Mouse (Mus musculus): ENCODE data around the gene Adamts3.

Gene Adamts3

GRCm38 (mm10) chr5:89816610-89817009 is 66.5 kb downstream of the Adamts3 start:
- no peak for DNase-seq (ENCODE audit: low spot score in 2 of 2)

- DNase-seq (ENCODE audit: low spot score in 2 of 2): no peak
Measured at GRCm38 (mm10) chr5:89814552-89814951, 68.6 kb downstream of the Adamts3 start.

- no peak for DNase-seq (ENCODE audit: low spot score in 2 of 2)
Measured at GRCm38 (mm10) chr5:89800181-89800816, 82.8 kb downstream of the Adamts3 start.

- no peak for DNase-seq (ENCODE audit: low spot score in 2 of 2)
Measured at GRCm38 (mm10) chr5:89793706-89794105, 89.4 kb downstream of the Adamts3 start.

- DNase-seq (ENCODE audit: low spot score in 2 of 2): no peak
Measured at GRCm38 (mm10) chr5:89784635-89785034, 98.5 kb downstream of the Adamts3 start.

- DNase-seq (ENCODE audit: low spot score in 2 of 2): no peak
Measured at GRCm38 (mm10) chr5:89779823-89780222, 103.3 kb downstream of the Adamts3 start.

GRCm38 (mm10) chr5:89778610-89779009 is 104.5 kb downstream of the Adamts3 start:
- no peak for DNase-seq (ENCODE audit: low spot score in 2 of 2)

- DNase-seq (ENCODE audit: low spot score in 2 of 2): no peak
Measured at GRCm38 (mm10) chr5:89777411-89777810, 105.7 kb downstream of the Adamts3 start.

- no peak for DNase-seq (ENCODE audit: low spot score in 2 of 2)
Measured at GRCm38 (mm10) chr5:89770655-89771355, 112.3 kb downstream of the Adamts3 start.

GRCm38 (mm10) chr5:89763189-89764187 is 119.6 kb downstream of the Adamts3 start:
- DNase-seq (ENCODE audit: low spot score in 2 of 2): no peak

GRCm38 (mm10) chr5:89760368-89760767 is 122.8 kb downstream of the Adamts3 start:
- DNase-seq (ENCODE audit: low spot score in 2 of 2): no peak

GRCm38 (mm10) chr5:89751836-89752235 is 131.3 kb downstream of the Adamts3 start:
- DNase-seq (ENCODE audit: low spot score in 2 of 2): no peak

GRCm38 (mm10) chr5:89748185-89748884 is 134.8 kb downstream of the Adamts3 start:
- no peak for DNase-seq (ENCODE audit: low spot score in 2 of 2)

GRCm38 (mm10) chr5:89747149-89747659 is 135.9 kb downstream of the Adamts3 start:
- no peak for DNase-seq (ENCODE audit: low spot score in 2 of 2)

- no peak for DNase-seq (ENCODE audit: low spot score in 2 of 2)
Measured at GRCm38 (mm10) chr5:89745112-89745511, 138.0 kb downstream of the Adamts3 start.

- no peak for DNase-seq (ENCODE audit: low spot score in 2 of 2)
Measured at GRCm38 (mm10) chr5:89734759-89735158, 148.4 kb downstream of the Adamts3 start.

GRCm38 (mm10) chr5:89730411-89730810 is 152.7 kb downstream of the Adamts3 start:
- DNase-seq (ENCODE audit: low spot score in 2 of 2): no peak

GRCm38 (mm10) chr5:89728117-89728516 is 155.0 kb downstream of the Adamts3 start:
- DNase-seq (ENCODE audit: low spot score in 2 of 2): no peak

- no peak for DNase-seq (ENCODE audit: low spot score in 2 of 2)
Measured at GRCm38 (mm10) chr5:89727497-89728057, 155.6 kb downstream of the Adamts3 start.

- no peak for DNase-seq (ENCODE audit: low spot score in 2 of 2)
Measured at GRCm38 (mm10) chr5:89714552-89714951, 168.6 kb downstream of the Adamts3 start.
